Mouse (Mus musculus) kidney, adult 8-10 months (tissue): ENCODE measurements around the gene Olfr1246.
"Not testable (repeated sequence)": the region's sequence is repeated elsewhere in the genome, so short reads cannot be mapped to it uniquely, and the experiment has no call there.

ENCODE experiments used
- DNase-seq, 2 experiments: peaks; one replicate each; pipeline ENCODE4 v3.0.0; 2022

The Olfr1246 gene

DNA sequence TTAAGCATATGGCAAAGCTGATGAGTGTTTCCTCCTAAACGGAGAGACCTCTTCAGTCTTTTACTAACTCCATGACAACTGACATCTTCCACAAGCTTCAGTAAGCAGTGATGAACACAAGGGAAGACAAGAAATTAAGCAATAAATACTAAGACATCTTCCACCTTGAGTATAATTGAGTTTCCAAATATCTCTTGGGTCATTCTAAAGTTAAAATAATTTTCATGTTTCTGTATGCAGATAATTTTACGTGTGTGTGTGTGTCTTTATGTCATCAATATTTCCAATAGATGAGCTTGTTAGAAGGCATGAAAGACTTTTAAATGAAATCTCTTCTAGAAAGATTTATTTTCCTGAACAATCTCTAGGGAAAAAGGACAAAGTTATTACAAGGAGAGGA is at the start of gene Olfr1246:
Gene Olfr1246, minus strand, starts transcription at position 101 of the 400 bp plus-strand sequence.
- DNase-seq = no peak

DNA sequence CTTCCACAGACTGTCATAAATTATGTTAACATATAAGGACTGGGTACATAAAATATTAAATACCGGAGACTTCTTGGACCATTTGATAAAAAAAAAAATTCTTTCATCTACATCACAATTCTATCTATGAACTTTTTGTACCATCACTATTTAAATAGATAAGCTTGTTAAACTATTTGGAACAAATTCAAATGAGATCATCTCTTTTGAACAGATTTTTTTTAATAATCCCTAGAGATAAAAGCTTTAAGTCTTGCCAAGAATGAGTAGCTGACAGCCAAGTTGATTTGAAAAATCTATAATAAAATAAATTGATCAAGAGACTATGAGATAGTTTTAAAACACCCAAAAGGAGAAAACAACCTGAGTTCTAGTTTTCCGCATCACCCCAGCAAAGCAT is 41.9 kb upstream of the Olfr1246 start, which contains the start of gene Olfr1249:
Gene Olfr1249, minus strand, starts transcription at position 101 of the 400 bp plus-strand sequence.
- no peak for DNase-seq

DNA sequence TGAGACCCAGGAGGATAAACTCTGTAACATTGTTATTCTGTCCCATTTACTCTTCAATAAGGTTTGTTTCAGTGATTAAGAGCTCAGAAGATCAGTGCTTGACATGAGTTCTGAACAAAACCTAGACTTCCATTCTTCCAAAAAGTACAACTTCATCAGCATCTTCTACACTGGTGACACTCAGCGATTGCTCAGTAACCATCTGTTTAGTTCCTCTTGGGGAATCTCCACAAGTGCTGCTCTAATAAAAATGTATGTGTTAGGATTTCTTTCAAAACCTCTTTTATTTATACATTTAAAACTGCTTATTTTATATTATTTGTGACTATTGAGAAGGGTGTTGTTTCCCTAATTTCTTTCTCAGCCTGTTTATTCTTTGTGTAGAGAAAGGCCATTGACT is 25.2 kb upstream of the Olfr1246 start, which contains the start of gene Olfr1248:
Gene Olfr1248, minus strand, starts transcription at position 101 of the 400 bp plus-strand sequence.
- not testable (repeated sequence) for DNase-seq

DNA sequence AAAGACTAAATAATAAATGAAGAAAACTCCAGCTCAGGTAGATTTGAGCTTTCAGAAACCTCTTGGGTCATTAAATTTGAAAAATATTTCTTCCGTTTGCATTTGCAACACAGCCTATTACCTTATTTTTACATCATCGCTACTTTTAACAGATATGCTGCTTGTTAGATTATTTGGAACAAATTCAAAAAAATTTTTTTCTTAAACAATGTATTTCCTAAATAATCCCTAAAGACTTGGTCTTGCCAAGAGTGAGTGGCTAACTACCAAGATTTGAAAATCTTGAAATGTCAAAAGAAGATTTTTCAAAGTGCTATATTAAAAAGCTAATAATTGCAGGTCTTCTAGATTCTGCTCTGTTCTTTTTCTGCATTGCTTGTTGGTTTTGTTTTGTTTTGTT is 21.1 kb upstream of the Olfr1246 start, which contains the start of gene Olfr1247:
Gene Olfr1247, minus strand, starts transcription at position 101 of the 400 bp plus-strand sequence.
- DNase-seq = no peak

DNA sequence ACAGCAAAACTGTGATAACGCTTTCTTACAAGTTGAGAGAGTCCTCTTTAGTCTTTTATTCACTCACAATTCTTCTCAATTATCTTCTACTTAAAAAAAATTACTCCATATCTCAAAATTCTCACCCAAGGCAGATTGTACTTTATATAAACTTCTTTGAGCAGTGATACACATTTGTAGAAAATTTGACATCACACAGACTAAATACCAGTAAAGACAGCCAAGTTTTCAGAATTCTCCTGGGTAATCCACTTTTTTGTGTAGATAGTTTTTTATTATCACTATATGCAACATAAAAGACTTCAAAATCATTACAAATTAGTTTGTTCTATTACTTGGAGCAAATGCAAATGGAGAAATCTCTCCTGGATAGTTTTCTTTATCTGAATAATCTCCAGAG is 14.6 kb downstream of the Olfr1246 start, which contains the start of gene Olfr1245:
Gene Olfr1245, minus strand, starts transcription at position 101 of the 400 bp plus-strand sequence.
- DNase-seq = no peak

DNA sequence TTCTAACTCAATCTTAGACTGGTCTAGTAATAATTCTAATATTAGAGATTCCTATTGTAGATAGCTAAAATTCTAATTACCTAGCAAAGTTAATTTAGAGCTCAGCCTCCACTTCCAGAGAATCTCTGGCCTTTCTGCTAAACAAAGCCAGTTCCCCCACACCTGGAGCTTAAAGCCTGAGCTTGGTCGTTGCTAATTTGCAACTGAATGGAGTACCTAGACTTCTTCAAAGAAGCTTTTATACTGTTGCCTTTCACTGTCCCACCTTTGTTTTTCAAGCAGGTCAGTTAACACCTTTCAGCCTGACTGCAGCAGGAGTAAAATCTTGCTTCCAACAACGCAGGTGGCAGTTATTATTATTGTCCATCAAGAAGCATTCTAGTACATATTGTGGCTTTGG is 30.3 kb downstream of the Olfr1246 start:
- not testable (repeated sequence) for DNase-seq

DNA sequence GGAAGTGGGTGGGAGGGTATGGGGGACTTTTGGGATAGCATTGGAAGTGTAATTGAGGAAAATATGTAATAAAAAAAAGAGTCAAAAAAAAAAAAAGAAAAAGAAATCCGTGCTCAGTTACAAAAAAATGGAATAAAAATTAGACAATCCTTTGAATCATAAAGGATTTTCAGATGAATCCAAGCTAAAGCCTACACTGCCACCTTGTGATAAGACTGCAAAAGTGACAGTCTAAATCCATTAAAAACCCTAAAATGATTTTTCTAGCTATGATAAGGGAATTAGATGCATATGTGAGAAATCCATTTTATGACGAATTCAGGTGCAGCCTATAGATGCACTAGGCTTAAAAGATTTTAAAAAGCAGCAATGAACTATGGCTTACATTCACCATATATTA is 48.4 kb downstream of the Olfr1246 start:
- no peak for DNase-seq

DNA sequence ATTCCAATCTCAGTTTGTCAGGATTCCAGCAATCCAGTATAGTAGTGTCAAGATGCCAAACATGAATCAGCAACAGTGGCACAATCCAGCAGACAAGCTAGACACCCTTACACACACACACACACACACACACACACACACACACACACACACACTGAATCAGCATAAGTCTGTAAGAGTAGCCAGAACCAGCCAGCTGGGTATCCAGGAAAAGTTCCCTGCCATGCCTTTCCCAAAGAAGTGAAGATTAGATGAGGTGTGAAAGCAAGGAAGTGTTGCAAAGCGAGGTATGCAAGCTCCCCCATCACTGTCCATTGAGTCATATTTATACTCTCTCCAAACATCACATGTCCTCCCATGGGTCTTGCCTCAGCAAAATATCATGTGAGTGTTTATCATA is 53.0 kb downstream of the Olfr1246 start:
- DNase-seq = no peak
